Mouse (Mus musculus) urinary bladder, postnatal 36 days (tissue): ENCODE data around the gene Fbxw5.
A peak's percentile ranks its signal among the peaks of the same experiment; 100 is the strongest.

Source experiments
- DNase-seq, 2 experiments: peaks; one replicate each; pipeline ENCODE4 v3.0.0; 2022; ENCODE audit warnings: low spot score in 2 of 2, mixed read lengths in 1 of 2

The Fbxw5 gene

DNA sequence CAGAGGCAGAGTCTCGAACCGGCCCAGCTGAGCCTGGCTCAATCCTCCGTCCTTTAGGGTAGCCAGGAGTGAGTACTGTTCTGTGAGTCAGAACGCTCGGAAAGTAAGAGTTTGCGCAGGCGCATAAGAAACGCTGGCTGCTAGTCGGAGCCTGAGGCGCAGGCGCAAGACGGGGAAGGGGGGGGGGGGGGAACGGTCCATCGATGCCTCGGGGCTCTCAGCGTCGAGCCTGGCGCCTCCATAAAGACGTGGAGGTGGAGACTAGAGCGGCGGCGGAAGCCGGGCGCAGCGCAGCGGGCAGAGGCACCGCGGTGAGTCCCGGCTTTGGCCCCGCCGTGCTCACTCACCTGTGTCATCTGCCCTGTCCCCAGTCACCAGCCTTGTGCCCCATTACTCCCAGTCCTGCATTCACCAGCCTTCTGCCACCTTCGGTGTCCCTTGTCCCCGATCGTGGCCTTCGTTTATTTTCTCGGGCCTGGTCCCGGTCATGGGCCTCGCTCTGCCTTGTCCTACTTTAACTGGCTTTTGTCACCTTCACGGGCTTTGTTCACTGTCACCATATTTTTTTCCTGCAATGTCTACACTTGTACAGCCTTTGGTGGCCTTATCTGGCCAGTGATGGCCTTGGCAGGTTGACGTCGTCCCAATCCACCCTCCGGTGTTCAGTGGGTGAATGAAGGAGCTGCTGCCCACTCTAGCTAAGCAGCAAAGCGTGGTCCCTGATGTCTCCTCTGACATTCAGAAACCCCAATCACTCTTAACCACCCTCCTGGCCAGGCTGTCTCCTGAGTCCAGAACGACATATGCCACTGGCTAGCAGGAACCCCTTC, at the start of gene Fbxw5:
TSS of gene Fbxw5 (plus strand) at position 175 of the 830 bp plus-strand sequence.
- peak; percentile 63 to 81 for DNase-seq

DNA sequence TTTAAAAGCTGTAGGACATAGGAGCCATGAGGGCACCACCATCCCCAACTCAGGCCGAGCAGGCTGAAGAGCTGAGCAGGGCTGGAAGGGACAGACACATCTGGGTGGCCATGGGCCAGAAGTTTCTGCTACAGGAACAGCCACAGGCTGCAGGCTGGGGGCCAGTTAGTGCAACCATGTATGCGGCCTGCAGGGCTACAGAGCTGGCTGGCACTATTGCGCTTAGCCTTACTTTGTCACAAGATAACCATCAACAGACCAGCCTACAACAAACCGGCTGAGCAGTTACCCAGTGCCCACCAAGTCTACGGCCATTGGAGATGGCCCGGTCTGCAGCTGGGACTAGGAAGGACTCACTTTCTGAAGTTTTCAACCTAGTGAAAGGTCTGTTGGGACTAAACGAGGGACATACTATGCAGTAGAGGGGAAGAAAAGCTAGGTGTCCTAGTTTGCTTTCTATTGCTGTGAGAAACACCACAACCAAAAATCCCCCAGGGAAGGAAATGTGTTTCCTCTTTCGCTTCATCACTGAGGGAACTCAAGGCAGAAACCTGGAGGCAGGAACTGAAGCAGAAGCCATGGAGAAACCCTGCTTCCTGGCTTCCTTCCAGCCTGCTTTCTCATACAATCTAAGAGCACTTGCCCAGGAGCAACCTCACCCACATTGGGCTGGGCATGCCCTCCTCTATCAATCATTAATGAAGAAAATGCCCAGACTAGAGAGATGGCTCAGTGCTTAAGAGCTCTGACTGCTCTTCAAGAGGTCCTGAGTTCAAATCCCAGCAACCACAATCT, 49.5 kb upstream of the Fbxw5 start:
- DNase-seq, result no peak

DNA sequence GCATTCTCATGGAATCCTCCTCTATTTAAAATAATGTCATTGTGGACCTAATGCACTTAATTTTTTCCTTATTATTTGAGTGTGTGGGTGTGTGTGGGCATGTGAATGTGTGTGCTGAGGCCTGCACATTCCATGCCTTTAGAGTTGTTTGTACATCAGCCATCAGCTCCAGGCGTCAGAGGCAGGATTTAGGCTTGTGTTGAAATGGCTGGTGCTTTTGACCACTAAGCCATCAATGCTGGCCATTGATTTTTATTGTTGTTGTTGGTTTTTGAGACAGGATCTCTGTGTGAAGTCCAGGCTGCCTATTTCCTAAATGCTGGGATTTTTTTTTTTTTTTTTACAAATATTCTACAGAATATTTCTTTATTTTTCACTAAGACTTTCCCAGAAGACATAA, 47.6 kb upstream of the Fbxw5 start:
- DNase-seq, result no peak

DNA sequence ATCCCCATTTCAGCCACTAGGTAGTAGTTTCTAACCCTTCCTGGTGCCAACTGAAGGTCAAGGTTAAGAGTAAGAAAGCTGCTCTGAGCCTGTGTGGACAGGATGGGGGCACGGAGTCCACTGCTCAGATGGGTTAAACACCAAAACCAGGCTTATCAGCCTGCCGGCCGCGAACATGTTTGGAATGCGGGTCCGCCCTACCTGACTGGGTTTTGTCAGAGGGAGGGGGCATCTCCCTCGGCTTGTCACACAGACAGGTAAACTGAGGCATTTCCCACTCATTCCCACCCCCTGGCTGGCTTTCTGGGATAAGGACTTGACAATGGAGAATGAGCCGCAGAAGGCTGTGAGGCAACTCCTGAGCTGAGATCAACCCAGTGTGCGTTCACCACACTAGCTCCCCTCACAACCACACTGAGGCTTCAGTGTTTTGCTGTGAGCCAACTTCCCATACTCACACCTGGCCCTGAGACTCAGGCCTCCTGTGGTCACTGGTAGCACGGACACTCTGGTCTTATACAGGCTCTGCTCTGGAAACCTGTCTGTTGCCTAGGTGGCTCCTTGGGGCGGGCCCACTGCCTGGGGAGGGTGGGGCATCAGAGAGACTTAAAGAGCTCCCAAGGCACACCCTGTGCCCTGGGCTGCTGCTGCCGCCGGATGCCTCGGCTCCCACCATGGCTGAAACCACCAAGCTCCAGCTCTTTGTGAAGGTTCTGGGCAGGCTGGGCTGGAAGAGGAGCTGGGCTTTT, 44.2 kb upstream of the Fbxw5 start, which contains the start of gene Clic3:
TSS of gene Clic3 (plus strand) at position 634 of the 749 bp plus-strand sequence.
- peak; percentile 50 to 51 for DNase-seq

DNA sequence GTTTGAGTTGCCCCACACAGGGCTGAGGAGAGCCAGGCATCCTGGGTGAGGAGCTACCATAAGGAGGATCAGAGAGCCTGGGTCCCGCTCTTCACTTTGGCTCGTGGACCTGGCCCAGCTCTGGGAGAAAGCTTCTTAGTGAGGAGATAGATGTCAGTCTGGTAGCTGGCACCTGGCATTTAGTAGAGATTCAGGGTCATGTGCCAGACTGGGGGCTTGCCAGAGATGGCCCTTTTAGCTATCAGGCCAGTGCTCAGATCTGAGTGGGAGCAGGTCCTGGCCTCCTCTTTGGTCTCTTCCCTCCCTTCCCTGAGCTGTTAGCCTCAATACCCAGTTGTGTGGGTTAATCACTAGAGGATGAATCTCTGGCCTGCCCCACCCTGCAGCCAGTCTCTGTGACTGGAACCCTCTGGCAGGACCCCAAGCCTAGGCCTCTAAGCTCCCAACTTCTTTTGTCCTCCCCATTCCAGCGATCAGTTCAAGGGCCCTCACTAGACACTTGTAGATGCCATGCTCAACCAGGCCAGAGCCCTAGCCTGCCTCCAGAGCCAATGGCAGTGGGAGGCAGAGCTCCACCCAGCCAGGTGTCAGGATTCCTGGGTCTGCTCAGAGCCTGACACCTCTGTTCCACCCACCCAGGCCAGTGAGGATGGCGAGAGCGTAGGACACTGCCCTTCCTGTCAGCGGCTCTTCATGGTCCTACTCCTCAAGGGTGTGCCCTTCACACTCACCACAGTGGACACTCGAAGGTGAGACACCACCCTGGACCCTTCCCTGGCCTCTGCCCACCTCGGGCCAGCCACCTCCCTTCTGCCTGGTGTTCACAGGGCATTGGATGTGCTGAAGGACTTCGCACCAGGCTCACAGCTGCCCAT, 43.3 kb upstream of the Fbxw5 start:
- DNase-seq, result no peak

DNA sequence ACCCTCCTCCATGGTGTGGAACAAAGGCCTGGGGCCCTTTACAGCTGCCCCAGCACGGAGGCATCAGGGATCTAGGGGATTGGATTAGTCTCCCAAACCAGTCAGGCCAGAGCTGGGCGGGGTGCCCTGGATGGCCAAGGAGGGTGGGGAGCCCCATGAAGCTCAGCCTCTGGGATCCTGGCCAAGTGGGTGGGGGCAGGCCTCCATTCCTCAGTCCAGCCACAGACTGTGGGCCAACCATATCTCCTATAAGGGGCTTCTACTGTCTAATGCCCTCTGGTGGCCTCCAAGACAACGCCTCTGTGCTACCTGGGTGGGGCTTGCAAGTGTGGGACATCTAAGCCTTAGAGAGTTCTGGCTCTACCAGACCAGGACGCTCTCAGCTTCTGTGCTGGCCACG, 41.6 kb upstream of the Fbxw5 start:
- DNase-seq, result peak; percentile 52 to 73

DNA sequence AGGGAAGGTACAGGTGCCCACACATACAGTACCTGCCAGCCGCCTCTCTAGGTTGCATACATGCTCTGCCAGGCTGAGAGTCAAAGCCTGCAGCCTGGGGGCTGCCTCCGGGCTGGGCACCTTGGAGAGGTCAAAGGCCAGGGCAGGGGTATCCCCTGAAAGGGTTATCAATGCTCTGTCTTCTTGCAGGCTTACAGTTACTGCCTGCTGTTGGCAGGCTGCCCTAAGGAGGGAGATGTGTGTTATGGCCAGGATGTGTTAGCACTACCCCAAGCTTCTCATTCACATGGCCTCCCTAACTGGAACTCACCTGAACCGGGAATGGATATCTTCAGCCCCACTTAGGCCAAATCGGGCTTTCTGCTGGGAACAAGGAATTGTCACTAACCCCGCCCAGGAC, 40.4 kb upstream of the Fbxw5 start:
- peak in 1 of 2 experiments; percentile 13 for DNase-seq

DNA sequence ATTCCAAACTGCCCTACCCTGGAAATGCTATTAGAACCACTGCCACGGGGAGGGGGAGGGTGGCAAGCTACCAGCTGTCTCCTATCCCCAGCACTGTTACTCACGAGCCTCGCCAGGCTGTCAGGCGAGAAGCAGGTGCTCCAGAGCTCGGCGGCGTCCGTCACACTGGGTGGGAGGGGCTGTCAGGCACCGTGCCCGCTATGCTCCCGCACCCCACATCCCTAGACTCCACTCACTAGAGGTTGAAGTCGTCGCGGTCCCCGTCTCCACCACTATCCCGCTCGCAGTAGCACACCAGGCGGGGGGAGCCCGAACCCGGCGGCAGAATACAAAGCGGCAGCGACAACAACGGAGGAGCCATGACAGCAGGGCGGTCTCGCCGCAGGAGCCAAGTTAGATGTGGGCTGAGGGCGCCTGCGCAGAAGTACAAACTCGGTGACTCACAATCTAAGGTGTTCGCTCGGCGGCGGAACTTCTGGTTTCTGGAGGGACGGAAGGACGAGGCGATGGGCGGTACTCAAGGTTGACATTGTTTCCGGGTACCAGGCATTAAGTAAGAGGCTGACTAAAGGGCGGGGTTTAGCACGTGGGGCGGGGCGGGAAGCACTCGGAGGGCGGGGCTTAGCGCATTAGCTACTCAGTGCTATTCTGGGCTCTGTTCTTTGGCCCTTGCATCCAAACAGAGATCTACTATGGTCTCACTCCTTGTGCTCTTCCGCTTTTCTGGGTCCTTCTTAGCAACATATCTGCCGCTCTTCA, 39.8 kb upstream of the Fbxw5 start, which contains the start of gene Paxx:
TSS of gene Paxx (minus strand) at position 544 of the 759 bp plus-strand sequence.
- DNase-seq, result peak; percentile 89 to 93

DNA sequence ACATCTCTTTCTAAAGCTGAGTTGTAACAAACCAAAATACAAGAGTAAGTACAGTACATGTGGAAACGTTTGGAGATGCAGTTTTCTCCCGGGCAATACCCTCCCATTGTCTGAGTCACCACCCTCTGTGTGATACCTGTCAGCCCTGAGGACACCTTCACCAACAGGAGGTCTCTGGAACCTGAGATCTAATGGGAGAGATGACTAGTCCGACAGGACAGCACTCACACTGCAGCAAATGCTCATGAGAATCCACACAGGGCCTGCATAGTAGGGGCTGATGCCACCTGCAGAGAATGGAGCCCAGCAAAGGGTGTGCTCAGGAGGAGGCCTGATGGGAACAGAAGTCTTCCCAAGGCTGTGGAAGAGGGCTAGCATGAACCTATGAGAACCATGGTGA, 39.1 kb upstream of the Fbxw5 start:
- DNase-seq, result no peak

DNA sequence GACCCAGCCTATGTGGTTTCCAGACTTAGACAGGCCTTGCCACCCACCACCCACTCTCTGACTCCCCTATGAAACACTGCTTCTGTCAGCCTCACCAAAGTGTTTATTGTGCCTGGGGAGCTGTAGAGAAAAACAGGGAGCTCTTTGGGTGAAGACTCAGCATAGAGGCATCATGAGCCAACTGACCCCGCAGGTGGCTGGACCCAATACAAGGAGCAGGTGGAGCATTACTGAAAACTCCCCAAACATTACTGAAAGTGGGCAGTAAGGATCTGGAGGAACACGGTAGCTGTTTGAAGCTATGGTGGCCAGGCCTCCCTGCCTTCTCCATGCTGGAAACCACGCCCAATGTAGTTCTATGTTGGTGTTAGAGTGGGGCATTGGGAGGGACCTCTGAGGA, 36.9 kb upstream of the Fbxw5 start:
- no peak for DNase-seq

DNA sequence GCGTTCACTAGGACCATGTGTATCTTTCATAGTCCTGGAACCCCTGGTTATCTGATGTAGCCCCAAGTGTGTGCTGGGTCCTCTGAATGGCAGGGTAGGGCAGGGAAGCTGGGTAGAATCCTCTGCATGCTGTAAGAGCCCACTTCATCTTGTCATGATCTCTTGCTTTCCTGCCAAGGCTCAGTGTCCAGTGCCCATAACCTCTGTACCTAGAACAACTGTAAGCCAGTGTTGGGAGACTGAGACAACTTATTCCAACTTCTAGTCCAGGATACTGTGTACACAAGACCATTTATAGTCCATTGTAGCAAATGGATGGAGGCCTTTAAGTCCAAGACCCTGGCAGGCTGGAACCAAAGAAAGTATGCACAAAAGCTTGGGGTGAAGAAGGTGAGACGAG, 35.3 kb upstream of the Fbxw5 start:
- DNase-seq, result no peak

DNA sequence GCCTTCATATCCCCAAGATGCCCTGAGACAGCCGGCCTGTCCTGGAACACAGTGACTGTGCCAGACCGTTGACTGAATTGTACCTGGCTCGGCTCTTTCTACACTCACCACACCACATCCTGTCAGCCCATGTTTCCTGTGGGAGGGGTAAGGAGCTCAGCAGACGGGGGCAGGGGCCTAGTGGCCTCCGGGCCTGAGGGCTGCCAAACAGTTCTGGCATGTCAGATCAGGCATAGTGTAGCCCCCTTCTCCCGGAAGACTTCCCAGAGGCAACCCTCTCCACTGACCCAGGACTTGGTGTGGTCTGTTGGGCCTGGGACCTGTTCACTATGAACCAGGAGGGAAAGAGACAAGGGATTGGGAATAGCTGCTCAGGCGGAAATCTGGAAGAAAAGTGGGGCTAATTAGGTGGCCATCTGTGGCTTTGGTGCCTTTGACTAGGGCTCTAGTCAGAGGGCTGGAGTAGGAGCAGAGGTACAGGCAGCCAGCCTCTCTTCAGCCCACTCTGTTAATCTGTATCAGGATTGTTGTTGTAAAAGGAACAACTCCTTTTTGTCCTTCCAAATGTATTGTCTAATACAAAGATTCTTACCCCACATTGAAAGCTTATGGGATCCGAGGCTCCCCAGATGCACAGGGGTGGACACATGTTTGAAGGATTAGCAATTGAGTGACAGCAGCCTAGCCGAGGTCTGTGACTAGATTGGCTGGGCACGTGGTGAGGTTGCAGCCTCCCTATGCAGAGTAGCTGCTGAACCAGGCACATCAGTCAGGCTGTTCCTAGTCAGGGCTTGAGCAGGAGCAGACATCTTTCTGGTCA, 34.5 kb upstream of the Fbxw5 start:
- no peak for DNase-seq

DNA sequence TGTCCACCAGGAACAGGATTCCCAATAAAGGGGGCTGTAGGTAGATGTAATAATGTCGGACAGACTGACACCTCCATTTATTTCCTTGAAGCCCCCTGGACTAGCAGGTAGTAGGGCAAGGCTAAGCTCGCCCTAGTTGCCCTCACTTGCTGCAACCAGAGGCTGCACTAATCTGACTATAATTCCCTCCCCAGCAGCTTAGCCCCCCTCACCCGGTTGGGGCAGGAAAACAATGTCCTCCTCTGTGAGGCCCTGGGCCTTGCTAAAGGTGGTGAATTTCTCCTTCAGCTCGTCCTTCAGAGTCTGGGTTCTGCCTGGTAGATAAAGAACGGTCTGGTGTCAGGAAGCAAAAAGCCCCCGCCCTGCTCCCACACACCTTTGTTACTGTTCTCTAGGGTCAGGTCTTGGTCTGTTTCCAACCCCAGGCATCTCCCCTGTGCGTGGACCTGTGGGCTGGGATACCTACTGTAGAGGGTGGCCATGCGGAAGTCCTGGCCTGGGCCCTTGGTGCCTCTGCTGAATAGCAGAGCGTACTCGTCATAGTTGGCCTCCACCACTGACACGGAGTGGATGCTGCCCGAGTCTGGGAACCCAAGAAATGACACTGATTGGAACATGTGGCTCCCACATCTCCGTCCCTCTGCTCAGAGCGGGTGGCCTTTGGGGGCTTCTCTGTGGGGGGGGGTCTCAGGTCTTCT, 32.8 kb upstream of the Fbxw5 start:
- DNase-seq, result no peak

DNA sequence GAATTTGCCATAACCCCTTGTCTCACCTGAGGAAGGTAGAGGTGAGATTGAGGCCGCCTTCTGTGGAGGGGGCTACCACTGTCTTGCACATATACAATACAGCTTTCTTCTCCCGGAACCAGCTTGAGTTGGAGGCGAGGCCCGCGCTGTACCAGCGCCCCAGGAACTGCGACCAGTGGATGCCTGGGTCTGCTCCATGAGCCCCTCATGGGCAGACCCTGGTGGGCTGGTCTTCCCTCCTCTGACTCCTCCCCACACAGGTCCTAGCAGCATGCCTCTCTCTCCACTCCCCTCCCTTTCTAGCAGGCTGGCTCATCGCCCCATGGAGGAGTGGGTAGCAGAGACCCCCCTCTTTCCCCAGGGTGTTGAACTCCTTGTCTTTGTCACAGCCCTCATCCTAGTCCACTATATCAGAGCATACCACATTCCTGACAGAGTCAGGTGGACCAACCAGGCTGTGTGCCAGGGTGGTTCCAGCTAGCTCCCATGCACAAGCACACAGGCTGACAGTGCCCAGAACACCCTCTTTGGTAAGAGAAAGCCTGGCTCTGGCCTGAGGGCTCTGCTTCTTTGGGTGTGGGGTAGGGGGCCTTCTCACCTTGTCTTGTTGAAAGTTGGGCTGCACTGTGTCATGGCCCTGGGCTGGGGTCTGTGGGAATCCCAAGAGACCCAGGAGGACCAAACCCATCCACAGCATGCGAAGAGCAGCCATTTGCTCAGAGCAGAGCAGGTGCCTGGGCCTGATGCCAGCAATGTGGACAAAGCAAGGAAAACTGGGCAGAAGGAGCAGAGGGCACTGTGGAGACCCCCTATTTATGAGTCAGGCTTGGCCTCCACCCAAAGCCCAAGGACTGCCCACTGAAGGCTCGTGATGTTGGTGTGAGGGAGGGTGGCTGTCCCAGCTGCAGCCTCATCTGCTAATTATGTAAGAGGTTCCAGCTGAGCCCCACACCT, 31.3 kb upstream of the Fbxw5 start:
- no peak for DNase-seq

DNA sequence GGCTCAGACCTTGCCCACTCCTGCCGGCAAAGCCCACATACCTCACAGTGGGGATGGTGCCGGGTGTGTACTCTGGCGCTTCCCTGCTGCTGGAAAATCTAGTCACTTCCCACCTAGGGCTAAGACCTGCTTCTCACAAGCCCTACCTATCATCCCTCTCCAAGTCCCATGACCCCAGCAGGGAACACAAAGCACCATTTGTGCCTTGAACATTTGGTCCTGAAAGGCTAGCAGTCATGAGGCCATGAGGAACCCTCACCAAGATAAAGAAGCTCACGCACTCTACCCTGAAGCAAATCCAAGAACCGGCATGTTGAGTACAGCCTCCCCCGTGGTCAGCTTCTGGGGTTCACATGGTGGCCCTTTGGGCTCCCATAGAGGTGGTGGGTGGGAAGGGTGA, 30.6 kb upstream of the Fbxw5 start, which contains the start of gene Ptgds:
TSS of gene Ptgds (minus strand) at position 78 of the 400 bp plus-strand sequence.
- no peak for DNase-seq

DNA sequence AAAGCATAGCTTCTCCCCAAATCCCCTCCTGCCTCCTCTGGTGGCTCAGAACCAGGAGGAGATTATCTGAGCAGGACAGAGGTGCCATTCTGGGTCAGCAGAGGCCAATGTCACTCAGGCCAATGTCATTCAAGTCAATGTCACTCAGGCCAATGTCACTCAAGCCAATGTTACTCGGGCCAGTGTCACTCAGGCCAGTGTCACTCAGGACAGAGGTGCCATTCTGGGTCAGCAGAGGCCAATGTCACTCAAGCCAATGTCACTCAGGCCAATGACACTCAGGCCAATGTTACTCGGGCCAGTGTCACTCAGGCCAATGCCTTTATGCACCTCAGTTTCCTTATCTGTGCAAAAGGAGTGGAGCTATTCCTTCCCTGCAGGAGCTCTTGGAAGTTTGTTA, 28.0 kb upstream of the Fbxw5 start:
- DNase-seq, result no peak

DNA sequence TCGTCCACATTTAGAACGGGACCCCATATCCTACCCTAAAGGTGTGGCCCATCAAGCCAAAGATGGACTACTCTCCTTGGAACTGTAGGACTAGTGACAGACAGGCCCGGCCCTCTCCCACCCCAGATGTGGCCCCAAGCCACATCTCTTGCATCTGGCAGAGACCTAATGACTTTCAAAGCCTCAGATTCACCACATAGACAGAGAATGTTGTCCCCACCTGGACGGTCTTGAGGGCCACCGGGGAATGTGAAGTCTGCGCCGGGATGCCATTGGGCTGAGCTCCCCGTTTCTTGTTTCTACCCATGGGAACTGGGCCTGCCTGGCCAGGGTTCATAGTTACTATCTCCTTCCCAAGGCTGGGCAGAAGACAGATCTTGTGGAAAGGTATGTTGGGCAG, 23.0 kb upstream of the Fbxw5 start:
- DNase-seq, result no peak
